Mouse (Mus musculus): ENCODE measurements around the gene Rabgap1l. TPM values are rescaled to one million over a fixed set of nuclear protein-coding genes. Genes with fewer than 3 reads are reported as not detected.

Gene Rabgap1l
- total RNA-seq (2023): 198 TPM

GRCm38 (mm10) chr1:160792686-160793355, at the start of gene Rabgap1l:
Gene Rabgap1l, minus strand, starts transcription at chr1:160793211.

GRCm38 (mm10) chr1:160212703-160213669, 580.0 kb downstream of the Rabgap1l start, which contains the start of gene Cacybp:
Gene Cacybp, minus strand, starts transcription at chr1:160212875.

GRCm38 (mm10) chr1:160194529-160195336, 598.3 kb downstream of the Rabgap1l start, which contains the start of gene Mrps14:
Gene Mrps14, plus strand, starts transcription at chr1:160195215.

Other genes with a start within 250 kb of the Rabgap1l start
- 75.6 TPM for gene Rc3h1, start 113.2 kb upstream of the Rabgap1l start, total RNA-seq (2023)
- 5.1 TPM for gene Serpinc1, start 185.4 kb upstream of the Rabgap1l start, total RNA-seq (2023)
- 33.4 TPM for gene Zbtb37, start 241.6 kb upstream of the Rabgap1l start, total RNA-seq (2023)